In the genomic region with DNA sequence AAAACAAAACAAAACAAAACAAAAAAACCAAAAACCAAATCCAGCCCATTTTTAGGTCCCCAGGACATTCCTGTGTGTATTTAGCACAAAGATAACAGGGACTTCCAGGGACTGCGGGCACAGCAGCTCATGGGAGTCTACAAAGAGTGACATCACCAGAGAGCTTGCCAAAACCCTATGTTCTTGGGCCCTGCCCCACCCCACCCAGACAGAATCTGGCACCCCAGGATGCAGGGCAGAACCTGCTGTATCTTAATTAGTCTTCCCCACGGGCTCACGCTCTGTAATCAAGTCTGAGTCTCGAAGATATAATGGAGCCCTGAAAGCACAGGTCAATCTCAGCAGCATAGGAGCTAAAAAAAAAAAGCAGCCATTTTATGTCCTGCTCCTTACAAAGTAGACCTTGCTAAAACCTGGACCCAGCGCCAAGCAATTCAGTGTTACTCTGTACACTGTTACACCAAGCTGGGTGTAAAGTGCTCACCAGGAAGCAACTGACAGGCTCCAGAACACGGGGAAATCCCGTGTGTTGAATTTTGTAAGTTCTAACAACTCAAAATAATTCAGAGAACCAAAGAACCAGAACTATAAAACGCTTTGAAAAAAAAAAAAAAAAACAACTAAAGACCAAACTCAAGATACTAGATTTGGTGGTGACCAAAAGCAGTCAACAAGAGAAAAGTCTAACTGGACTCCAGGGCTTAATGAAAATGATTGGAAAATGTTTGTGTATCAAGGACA, we compare ENCODE assay signal across 25 mouse cellular contexts. TPM values are rescaled to one million over a fixed set of nuclear protein-coding genes. Genes with fewer than 3 reads are reported as not detected.
DNase-seq lines count a peak whose midpoint lies in the region; ATAC-seq and TF ChIP-seq lines count a peak whose summit lies in the region.
"Had no signal": no experiment of that assay in that cellular context is flagged by ENCODE, and none has a peak within 500 bp of the region (broad histone marks: within the 10 kb centered on the region; RNA-seq: fewer than 3 reads in every experiment).

No protein-coding gene starts in this region.

- DNase-seq in cerebellum, adult 9-11 months: peak; percentile 43
- DNase-seq in cerebellum, adult 9-10 months: no peak
- DNase-seq in testis, postnatal 10 days (ENCODE audit: low spot score): peak; percentile 38
- no peak for DNase-seq in testis, postnatal 14 days (ENCODE audit: low spot score)
- DNase-seq in brain, adult 2 months (ENCODE audit: low read depth, low spot score): peak; percentile 42
- no peak for DNase-seq in left cerebral cortex, adult 18-20 months (ENCODE audit: low spot score in 2 of 2)
- DNase-seq: adrenal gland, postnatal 25 days; cerebellum, adult 11 months; gastrocnemius, adult 2 months; kidney, adult 11 months; kidney, postnatal 36 days; lung, postnatal 4 days; right cerebral cortex, adult 18-20 months; thymus, postnatal 36 days had no signal

- no peaks in the 10 kb centered on the region for H3K9me3 ChIP-seq in forebrain, embryonic 16.5 days (ENCODE audit: control insufficient read depth, low read length)
- H3K9me3 ChIP-seq: kidney, embryonic 15.5 days; lung, embryonic 15.5 days; neural tube, embryonic 15.5 days had no signal

- peaks cover 43% of the 10 kb centered on the region for H3K4me1 ChIP-seq in small intestine, adult 2 months (ENCODE audit: control insufficient read depth, insufficient read depth, insufficient read length, low read length)
- peaks cover 2% of the 10 kb centered on the region; the same call in 1 of the 2 replicates for H3K4me1 ChIP-seq in forebrain, embryonic 16.5 days (replicated peaks; ENCODE audit: control insufficient read depth, insufficient read depth, low read length)
- H3K4me1 ChIP-seq: lung, embryonic 15.5 days had no signal

- H3K27me3 ChIP-seq in small intestine, adult 2 months (ENCODE audit: control insufficient read depth, insufficient read depth, low read length): no peaks in the 10 kb centered on the region
- H3K27me3 ChIP-seq in forebrain, embryonic 16.5 days (replicated peaks; ENCODE audit: control insufficient read depth, insufficient read depth, low read length): no peaks in the 10 kb centered on the region
- H3K27me3 ChIP-seq: kidney, embryonic 15.5 days; lung, embryonic 15.5 days; neural tube, embryonic 15.5 days had no signal

- 26% methylated on average over 8 of the region's 8 CpGs for WGBS in small intestine, adult 2 months
- WGBS in forebrain, embryonic 16.5 days: 42% methylated on average over 8 of the region's 8 CpGs

- peak overlapping the region; percentile 48 for H3K27ac ChIP-seq in small intestine, adult 2 months (ENCODE audit: insufficient read depth, low read depth, low read length)
- H3K27ac ChIP-seq in forebrain, embryonic 16.5 days (ENCODE audit: low read length): no peak overlapping the region
- H3K27ac ChIP-seq: forebrain, embryonic 10.5 days; gastrocnemius, adult 2 months; hindbrain, embryonic 10.5 days; hindbrain, postnatal 0 days; kidney, embryonic 15.5 days; liver, embryonic 14.5 days; lung, embryonic 15.5 days; neural tube, embryonic 15.5 days had no signal

- ATAC-seq in forebrain, embryonic 16.5 days: no peak
- ATAC-seq: hindbrain, postnatal 0 days had no signal

- H3K4me2 ChIP-seq in forebrain, embryonic 16.5 days (ENCODE audit: low read length): no peak overlapping the region
- H3K4me2 ChIP-seq: heart, embryonic 11.5 days; kidney, embryonic 15.5 days; lung, embryonic 15.5 days; midbrain, embryonic 11.5 days; neural tube, embryonic 15.5 days had no signal

- no peak for TF ChIP-seq CTCF in small intestine, adult 2 months (IDR thresholded peaks at IDR 0.05; ENCODE audit: extremely low read depth, insufficient read length, insufficient replicate concordance, low read depth, low read length)

- TF ChIP-seq POLR2A in small intestine, adult 2 months (IDR thresholded peaks at IDR 0.05; ENCODE audit: low read depth, low read length): no peak

- H3K9ac ChIP-seq in forebrain, embryonic 16.5 days (replicated peaks; ENCODE audit: low read depth, low read length): no peak overlapping the region
- H3K9ac ChIP-seq: kidney, embryonic 15.5 days; liver, embryonic 14.5 days; lung, embryonic 15.5 days; neural tube, embryonic 15.5 days had no signal

- no peak overlapping the region for H3K4me3 ChIP-seq in small intestine, adult 2 months (ENCODE audit: low read depth, low read length)
- H3K4me3 ChIP-seq in forebrain, embryonic 16.5 days (replicated peaks; ENCODE audit: low read length): no peak overlapping the region
- H3K4me3 ChIP-seq: forebrain, embryonic 10.5 days; gastrocnemius, adult 2 months; hindbrain, embryonic 10.5 days; kidney, embryonic 15.5 days; lung, embryonic 15.5 days; neural tube, embryonic 15.5 days had no signal

- H3K36me3 ChIP-seq in small intestine, adult 2 months (ENCODE audit: control insufficient read depth, insufficient read depth, low read length): peaks cover 14% of the 10 kb centered on the region
- no peaks in the 10 kb centered on the region for H3K36me3 ChIP-seq in forebrain, embryonic 16.5 days (ENCODE audit: control insufficient read depth, insufficient read depth)
- H3K36me3 ChIP-seq: forebrain, embryonic 10.5 days; hindbrain, embryonic 10.5 days; kidney, embryonic 15.5 days; lung, embryonic 15.5 days; neural tube, embryonic 15.5 days had no signal

RNA-seq across cellular contexts. Expression of a gene that starts 31.2 kb away (rescaled TPM):
- 24.9 and 58.2 TPM in 2 replicates for polyA plus RNA-seq in small intestine, adult 2 months (2012; rRNA removed)
- 1 to 10 TPM in 1 of 2 experiments, under 1 TPM in 1; 0.74 to 1.3 TPM for total RNA-seq in left cerebral cortex, adult 18-20 months (2021)
- 0.85 and 1.4 TPM in 2 replicates for polyA plus RNA-seq in forebrain, embryonic 16.5 days (2015; fragmentation: Nextera tagmentation; extraction: Ambion mirVana)

RNA-seq across cellular contexts. Expression of a gene that starts 34.9 kb away (rescaled TPM):
- 104 and 312 TPM in 2 replicates for polyA plus RNA-seq in small intestine, adult 2 months (2012; rRNA removed)
- total RNA-seq in left cerebral cortex, adult 18-20 months (2021): 10 to 100 TPM; 23.5 to 26.2 TPM
- 5.6 and 7.6 TPM in 2 replicates for polyA plus RNA-seq in forebrain, embryonic 16.5 days (2015; fragmentation: Nextera tagmentation; extraction: Ambion mirVana)

Comparison
In these comparisons a context has a peak if more than half of its experiments do, and no peak if none do; other contexts are left out.
1. DNase-seq: peak in cerebellum, adult 9-11 months (single experiment), testis, postnatal 10 days (single experiment) and brain, adult 2 months (single experiment); none in cerebellum, adult 9-10 months (single experiment), testis, postnatal 14 days (single experiment) and left cerebral cortex, adult 18-20 months (0 of 2).
2. RNA of a gene that starts 31.2 kb away (polyA plus RNA-seq): 24.9 to 58.2 TPM in small intestine, adult 2 months; 0.85 to 1.4 TPM in forebrain, embryonic 16.5 days; every median in the first group is over 10 times any median in the second.
3. RNA of a gene that starts 34.9 kb away (polyA plus RNA-seq): 104 to 312 TPM in small intestine, adult 2 months; 5.6 to 7.6 TPM in forebrain, embryonic 16.5 days; every median in the first group is over 10 times any median in the second.